Mouse (Mus musculus) hindbrain, embryonic 12.5 days (tissue): ENCODE results near the gene Actr1a. TPM values are rescaled to one million over a fixed set of nuclear protein-coding genes. Genes with fewer than 3 reads are reported as not detected.
A peak's percentile ranks its signal among the peaks of the same experiment; 100 is the strongest.

Experiments used
- ATAC-seq: fragments of 200-750 bp; cut with Nextera tagmentation; 2 replicates; pipeline ENCODE4 v1.8.0; 2017; ENCODE audit warnings: moderate TSS enrichment; ENCODE audit not compliant: low FRiP score
- H3K27ac ChIP-seq: fragments of 300-500 bp; sonication (generic); 2 replicates; pipeline ENCODE4 v1.5.1; 2016; ENCODE audit warnings: mild to moderate bottlenecking
- H3K27me3 ChIP-seq: fragments of 300-500 bp; sonication (generic); 2 replicates; pipeline ENCODE4 v1.6.1; 2016; ENCODE audit warnings: mild to moderate bottlenecking
- H3K36me3 ChIP-seq: fragments of 300-500 bp; sonication (generic); 2 replicates; pipeline ENCODE4 v1.6.1; 2016; ENCODE audit warnings: mild to moderate bottlenecking
- H3K4me1 ChIP-seq: fragments of 300-500 bp; sonication (generic); 2 replicates; pipeline ENCODE4 v1.6.1; 2016
- H3K4me2 ChIP-seq: fragments of 300-500 bp; sonication (generic); replicated peaks from 2 replicates; pipeline ENCODE4 v1.6.1; 2016; ENCODE audit warnings: mild to moderate bottlenecking
- H3K4me3 ChIP-seq: fragments of 300-500 bp; sonication (generic); 2 replicates; pipeline ENCODE4 v1.5.1; 2016; ENCODE audit warnings: mild to moderate bottlenecking
- H3K9ac ChIP-seq: fragments of 300-500 bp; sonication (generic); 2 replicates; pipeline ENCODE4 v1.6.1; 2016; ENCODE audit warnings: mild to moderate bottlenecking, moderate library complexity
- H3K9me3 ChIP-seq: fragments of 300-500 bp; sonication (generic); replicated peaks from 2 replicates; pipeline ENCODE4 v1.6.1; 2016; ENCODE audit warnings: mild to moderate bottlenecking
- WGBS: fragments of 180-500 bp; shearing (Covaris S2); methylation state at CpG from one replicate; pipeline ENCODE4 v1.1.7; 2016; 5-methylcytosine and 5-hydroxymethylcytosine counted together
- microRNA counts: library from miRNA; unstranded; fragments of <30 nt; microRNA quantifications from one replicate; lab custom pipeline; 2017
- microRNA-seq: library from miRNA; unstranded; fragments of <30 nt; microRNA quantifications from one replicate; pipeline ENCODE4, GENCODE M21; 2017
- polyA plus RNA-seq: library from polyadenylated mRNA; unstranded; fragments of >200 nt; fragmentation: Nextera tagmentation; extraction: Ambion mirVana; gene quantifications from 2 replicates; pipeline ENCODE4 v1.2.1, GENCODE M21; 2016

Actr1a gene
- polyA plus RNA-seq, 1 experiment from 2014 or later = 240 TPM

GRCm38 (mm10) chr19:46329951-46330350 is 65.6 kb downstream of the Actr1a start:
- Histone ChIP-seq H3K4me2 (peak overlapping the region; percentile 100), H3K4me3 (0 out of 2 replicates have a peak overlapping the region, but pooled peaks have one; percentile 4), H3K27ac (no peak overlapping the region), H3K9me3 (no peaks in the 10 kb centered on the region), H3K4me1 (peaks cover 46% of the 10 kb centered on the region), H3K36me3 (peaks cover 25% of the 10 kb centered on the region), H3K27me3 (peaks cover 22% of the 10 kb centered on the region), H3K9ac (no peak overlapping the region)
- WGBS = 5% methylated on average over 16 of the region's 16 CpGs
- no peak for ATAC-seq

- Histone ChIP-seq H3K4me2 (peak overlapping the region; percentile 100), H3K36me3 (peaks cover 25% of the 10 kb centered on the region), H3K27ac (peak overlapping the region; percentile 98), H3K9me3 (no peaks in the 10 kb centered on the region), H3K9ac (peak overlapping the region; percentile 66), H3K4me1 (peaks cover 46% of the 10 kb centered on the region), H3K4me3 (peak overlapping the region; percentile 61), H3K27me3 (peaks cover 30% of the 10 kb centered on the region)
- 1% methylated on average over 53 of the region's 54 CpGs for WGBS
- ATAC-seq = peak; percentile 2; the same call in 1 of the 2 replicates
Measured at GRCm38 (mm10) chr19:46329031-46329641, 66.4 kb downstream of the Actr1a start.

- ATAC-seq = peak; percentile 88
- peaks cover 25% of the 10 kb centered on the region for H3K36me3 ChIP-seq
- no peaks in the 10 kb centered on the region for H3K9me3 ChIP-seq
- peak within 1 kb of the TSS; percentile 98 for H3K27ac ChIP-seq
- WGBS = under 1% methylated on average over 81 of the region's 81 CpGs
- H3K4me3 ChIP-seq = peak within 1 kb of the TSS; percentile 61
- peaks cover 48% of the 10 kb centered on the region for H3K4me1 ChIP-seq
- H3K27me3 ChIP-seq = peaks cover 38% of the 10 kb centered on the region
- peak within 1 kb of the TSS; percentile 66 for H3K9ac ChIP-seq
- H3K4me2 ChIP-seq = peak within 1 kb of the TSS; percentile 100
Measured at GRCm38 (mm10) chr19:46328081-46329030, 67.2 kb downstream of the Actr1a start, which contains the start of gene Fbxl15. Fbxl15 (plus strand) TSS chr19:46328184.

- Histone ChIP-seq H3K27me3 (peaks cover 45% of the 10 kb centered on the region), H3K4me1 (peaks cover 49% of the 10 kb centered on the region), H3K4me2 (peak overlapping the region; percentile 100), H3K36me3 (peaks cover 23% of the 10 kb centered on the region), H3K9ac (peak overlapping the region; percentile 66), H3K27ac (peak overlapping the region; percentile 98), H3K9me3 (no peaks in the 10 kb centered on the region), H3K4me3 (peak overlapping the region; percentile 61)
- 33% methylated on average over 14 of the region's 14 CpGs for WGBS
- ATAC-seq = peak; percentile 7
Measured at GRCm38 (mm10) chr19:46327531-46328064, 68.0 kb downstream of the Actr1a start.

MicroRNAs encoded within 50 kb of the gene (microRNA counts, 519-probe panel; counts per million panel counts)
- 470 counts per million, percentile 58 among the panel's probes with 10 or more counts for microRNA mmu-miR-146b (lab: Ali Mortazavi, UCI)

Small RNAs within 50 kb of the gene (microRNA-seq; reads per million reads assigned to microRNA genes)
- 0.81 reads per million for gene Mir146b

Other genes starting within 250 kb of the Actr1a start
- 0.90 and 3.5 TPM in 2 replicates for gene Pitx3, start 247.4 kb downstream of the Actr1a start, polyA plus RNA-seq
- 76.1 and 80.5 TPM in 2 replicates for gene Gbf1, start 243.2 kb downstream of the Actr1a start, polyA plus RNA-seq
- gene Nfkb2, start 91.4 kb downstream of the Actr1a start, polyA plus RNA-seq = 4.7 and 5.0 TPM in 2 replicates
- gene Psd, start 68.6 kb downstream of the Actr1a start, polyA plus RNA-seq = 33.2 and 34.7 TPM in 2 replicates
- 26.2 and 28.3 TPM in 2 replicates for gene Fbxl15, start 67.6 kb downstream of the Actr1a start, polyA plus RNA-seq
- 239 and 261 TPM in 2 replicates for gene Cuedc2, start 57.0 kb downstream of the Actr1a start, polyA plus RNA-seq
- gene Mfsd13a, start 54.6 kb downstream of the Actr1a start, polyA plus RNA-seq = 7.1 and 7.6 TPM in 2 replicates
- 1.4 and 1.5 TPM in 2 replicates for gene 2310034G01Rik, start 45.4 kb downstream of the Actr1a start, polyA plus RNA-seq
- gene Sufu, start 1.1 kb upstream of the Actr1a start, polyA plus RNA-seq = 37.7 and 39.3 TPM in 2 replicates
- gene Trim8, start 106.0 kb upstream of the Actr1a start, polyA plus RNA-seq = 41.8 and 44.7 TPM in 2 replicates
- 190 and 196 TPM in 2 replicates for gene Arl3, start 177.4 kb upstream of the Actr1a start, polyA plus RNA-seq
- 14.6 and 15.0 TPM in 2 replicates for gene Sfxn2, start 177.6 kb upstream of the Actr1a start, polyA plus RNA-seq
- gene Wbp1l, start 203.3 kb upstream of the Actr1a start, polyA plus RNA-seq = 54.6 and 56.4 TPM in 2 replicates